Mouse (Mus musculus) ES-Bruce4 (cell line): ENCODE data around the gene Slc5a5. TPM values are rescaled to one million over a fixed set of nuclear protein-coding genes. Genes with fewer than 3 reads are reported as not detected.
A peak's percentile ranks its signal among the peaks of the same experiment; 100 is the strongest.

Source experiments
- H3K27ac ChIP-seq: 2 replicates; pipeline ENCODE4 v1.5.1; 2012; ENCODE audit warnings: low read length, inconsistent platforms; ENCODE audit not compliant: insufficient read depth
- H3K27me3 ChIP-seq: 2 replicates; pipeline ENCODE4 v1.6.1; 2012; ENCODE audit warnings: mild to moderate bottlenecking, low read length, inconsistent platforms; ENCODE audit not compliant: control insufficient read depth, poor library complexity, insufficient read depth, severe bottlenecking
- H3K36me3 ChIP-seq: 2 replicates; pipeline ENCODE4 v1.6.1; 2012; ENCODE audit warnings: inconsistent platforms, mild to moderate bottlenecking, low read length, moderate library complexity; ENCODE audit not compliant: control insufficient read depth, poor library complexity, insufficient read depth, severe bottlenecking
- H3K4me1 ChIP-seq: one replicate; pipeline ENCODE4 v1.8.1; 2011; ENCODE audit warnings: low read length; ENCODE audit not compliant: control insufficient read depth, insufficient read depth
- H3K4me3 ChIP-seq: 2 replicates; pipeline ENCODE4 v1.5.1; 2011; ENCODE audit warnings: low read depth, mild to moderate bottlenecking, low read length
- H3K9ac ChIP-seq: 2 replicates; pipeline ENCODE4 v1.6.1; 2012; ENCODE audit warnings: low read depth, mild to moderate bottlenecking, inconsistent platforms; ENCODE audit not compliant: poor library complexity, severe bottlenecking
- H3K9me3 ChIP-seq: replicated peaks from 2 replicates; pipeline ENCODE4 v1.6.1; 2012; ENCODE audit warnings: mild to moderate bottlenecking, low read length, inconsistent platforms; ENCODE audit not compliant: control insufficient read depth, poor library complexity, insufficient read depth, severe bottlenecking
- CTCF ChIP-seq: IDR thresholded peaks from one replicate; pipeline ENCODE4 v1.8.1; 2011; ENCODE audit warnings: low read depth, low read length
- EP300 ChIP-seq: IDR thresholded peaks from 2 replicates; pipeline ENCODE4 v1.6.1; 2011; ENCODE audit warnings: low read depth, low read length; ENCODE audit not compliant: insufficient read depth
- POLR2A ChIP-seq: IDR thresholded peaks from one replicate; pipeline ENCODE4 v1.8.1; 2011; ENCODE audit warnings: low read length; ENCODE audit not compliant: insufficient read depth
- polyA plus RNA-seq: library from polyadenylated mRNA; stranded (reverse); fragments of >200 nt; gene quantifications from 2 replicates; pipeline ENCODE4 v1.2.4, GENCODE M21; 2011; ENCODE audit warnings: low read depth; ENCODE audit not compliant: missing spikeins, insufficient read depth, insufficient read length

The Slc5a5 gene
- polyA plus RNA-seq, 1 experiment: 13.3 TPM

GRCm38 (mm10) chr8:70843941-70844340 lies 48.6 kb downstream of the Slc5a5 start:
- Histone ChIP-seq H3K27ac (no peak overlapping the region), H3K4me1 (peaks cover 7% of the 10 kb centered on the region), H3K36me3 (no peaks in the 10 kb centered on the region), H3K27me3 (no peaks in the 10 kb centered on the region), H3K4me3 (no peak overlapping the region), H3K9ac (no peak overlapping the region), H3K9me3 (no peaks in the 10 kb centered on the region)
- TF ChIP-seq CTCF: no peak
- TF ChIP-seq POLR2A: no peak
- no peak for TF ChIP-seq EP300

- H3K9ac ChIP-seq: no peak overlapping the region
- H3K27me3 ChIP-seq: no peaks in the 10 kb centered on the region
- no peak overlapping the region for H3K4me3 ChIP-seq
- TF ChIP-seq CTCF (no peak), EP300 (no peak), POLR2A (no peak)
- no peaks in the 10 kb centered on the region for H3K9me3 ChIP-seq
- no peak overlapping the region for H3K27ac ChIP-seq
- no peaks in the 10 kb centered on the region for H3K36me3 ChIP-seq
- H3K4me1 ChIP-seq: peaks cover 3% of the 10 kb centered on the region
Measured at GRCm38 (mm10) chr8:70843214-70843773, 49.3 kb downstream of the Slc5a5 start.

DNA sequence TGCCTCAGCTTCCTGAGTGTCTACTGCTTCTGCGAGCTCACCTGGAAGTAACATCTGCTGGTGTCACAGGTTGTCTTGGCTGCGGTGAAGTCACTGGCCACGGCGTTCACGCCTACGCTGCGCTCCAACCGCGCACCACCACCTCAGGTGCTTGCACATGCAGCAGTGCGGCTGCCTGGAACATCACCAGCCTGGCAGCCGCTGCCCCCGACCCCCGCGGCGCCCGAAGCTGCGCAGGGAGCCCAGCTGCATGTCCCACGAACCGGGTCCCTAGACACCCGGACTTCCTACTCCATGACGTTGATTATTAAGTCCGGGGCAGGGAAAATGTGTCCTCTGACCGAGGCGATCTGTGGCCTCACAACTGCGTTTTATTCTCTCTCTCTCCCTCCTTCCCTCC lies 50.1 kb downstream of the Slc5a5 start:
- Histone ChIP-seq H3K27ac (no peak overlapping the region), H3K9ac (peak overlapping the region; percentile 31; the same call in 1 of the 2 replicates), H3K36me3 (no peaks in the 10 kb centered on the region), H3K4me3 (no peak overlapping the region), H3K4me1 (no peaks in the 10 kb centered on the region), H3K27me3 (no peaks in the 10 kb centered on the region), H3K9me3 (no peaks in the 10 kb centered on the region)
- TF ChIP-seq EP300 (no peak), POLR2A (no peak), CTCF (no peak)

- Histone ChIP-seq H3K4me1 (no peaks in the 10 kb centered on the region), H3K27ac (no peak overlapping the region), H3K9me3 (no peaks in the 10 kb centered on the region), H3K27me3 (no peaks in the 10 kb centered on the region), H3K36me3 (peaks cover 5% of the 10 kb centered on the region; the same call in 1 of the 2 replicates), H3K9ac (peak overlapping the region; percentile 12; the same call in 1 of the 2 replicates), H3K4me3 (no peak overlapping the region)
- peak; percentile 98 for TF ChIP-seq CTCF
- TF ChIP-seq POLR2A: no peak
- TF ChIP-seq EP300: peak; percentile 48; the same call in 1 of the 2 replicates
Measured at GRCm38 (mm10) chr8:70841147-70842072, 51.1 kb downstream of the Slc5a5 start.

DNA sequence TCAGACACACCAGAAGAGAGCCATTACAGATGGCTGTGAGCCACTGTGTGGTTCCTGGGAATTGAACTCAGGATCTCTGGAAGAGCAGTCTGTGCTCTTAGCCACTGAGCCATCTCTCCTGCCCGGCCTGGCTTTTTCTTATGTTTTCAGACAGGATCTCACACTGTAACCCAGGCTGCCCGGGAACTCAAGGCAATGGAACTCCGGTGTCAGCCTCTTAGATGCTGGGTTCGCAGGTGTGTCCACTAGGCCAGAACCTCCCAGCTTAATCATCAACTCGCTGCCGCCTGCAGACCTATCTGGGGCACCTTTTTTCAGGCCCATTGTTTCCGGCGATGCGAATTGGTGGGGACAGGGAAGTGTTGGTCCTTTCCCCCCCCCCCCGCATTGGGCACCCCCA lies 52.0 kb downstream of the Slc5a5 start:
- H3K9me3 ChIP-seq: no peaks in the 10 kb centered on the region
- H3K36me3 ChIP-seq: peaks cover 10% of the 10 kb centered on the region
- no peaks in the 10 kb centered on the region for H3K27me3 ChIP-seq
- TF ChIP-seq POLR2A (no peak), CTCF (no peak), EP300 (no peak)
- no peak overlapping the region for H3K27ac ChIP-seq
- no peaks in the 10 kb centered on the region for H3K4me1 ChIP-seq
- peak overlapping the region; percentile 36; the same call in 1 of the 2 replicates for H3K9ac ChIP-seq
- H3K4me3 ChIP-seq: no peak overlapping the region
